Mouse (Mus musculus): ENCODE measurements around the gene Cxcr3.

The Cxcr3 gene

GRCm38 (mm10) chrX:101733828-101734319 lies at the start of gene Cxcr3:
Gene Cxcr3 (minus strand): TSS chrX:101734269.
- peak; percentile 26 for DNase-seq

- peak; percentile 58 for DNase-seq
These were observed 38.0 kb upstream of the Cxcr3 start for GRCm38 (mm10) chrX:101772035-101772434.

GRCm38 (mm10) chrX:101770307-101770706 lies 36.2 kb upstream of the Cxcr3 start:
- no peak for DNase-seq

GRCm38 (mm10) chrX:101769478-101769877 lies 35.4 kb upstream of the Cxcr3 start:
- no peak for DNase-seq

GRCm38 (mm10) chrX:101767280-101767679 lies 33.2 kb upstream of the Cxcr3 start:
- no peak for DNase-seq

GRCm38 (mm10) chrX:101765111-101765510 lies 31.0 kb upstream of the Cxcr3 start:
- DNase-seq: no peak

GRCm38 (mm10) chrX:101764621-101765020 lies 30.6 kb upstream of the Cxcr3 start:
- no peak for DNase-seq

GRCm38 (mm10) chrX:101754478-101754877 lies 20.4 kb upstream of the Cxcr3 start:
- peak; percentile 21 for DNase-seq

- DNase-seq: no peak
These were observed 16.1 kb upstream of the Cxcr3 start for GRCm38 (mm10) chrX:101750144-101750543.

- no peak for DNase-seq
These were observed 7.0 kb upstream of the Cxcr3 start for GRCm38 (mm10) chrX:101741064-101741433.

- DNase-seq: no peak
These were observed 6.4 kb upstream of the Cxcr3 start for GRCm38 (mm10) chrX:101740335-101741063.

GRCm38 (mm10) chrX:101737201-101737600 lies 3.1 kb upstream of the Cxcr3 start:
- DNase-seq: no peak

GRCm38 (mm10) chrX:101734981-101735380 lies 912 bp upstream of the Cxcr3 start:
- no peak for DNase-seq

- no peak for DNase-seq
These were observed 781 bp downstream of the Cxcr3 start for GRCm38 (mm10) chrX:101733288-101733687.

GRCm38 (mm10) chrX:101732644-101733043 lies 1.4 kb downstream of the Cxcr3 start:
- no peak for DNase-seq

GRCm38 (mm10) chrX:101730010-101730409 lies 4.1 kb downstream of the Cxcr3 start:
- no peak for DNase-seq

- no peak for DNase-seq
These were observed 13.7 kb downstream of the Cxcr3 start for GRCm38 (mm10) chrX:101720401-101720800.

GRCm38 (mm10) chrX:101705111-101705510 lies 29.0 kb downstream of the Cxcr3 start:
- no peak for DNase-seq

GRCm38 (mm10) chrX:101698232-101698631 lies 35.8 kb downstream of the Cxcr3 start:
- no peak for DNase-seq

GRCm38 (mm10) chrX:101697537-101697936 lies 36.5 kb downstream of the Cxcr3 start:
- DNase-seq: no peak

GRCm38 (mm10) chrX:101695686-101696085 lies 38.4 kb downstream of the Cxcr3 start:
- no peak for DNase-seq
